ENCODE assay signal across 15 mouse cellular contexts in genomic region chr17:81737779-81738178, GRCm38 (mm10). TPM values are rescaled to one million over a fixed set of nuclear protein-coding genes. Genes with fewer than 3 reads are reported as not detected.
DNase-seq lines count a peak whose midpoint lies in the region; ATAC-seq and TF ChIP-seq lines count a peak whose summit lies in the region.
"Had no signal": no experiment of that assay in that cellular context is flagged by ENCODE, and none has a peak within 500 bp of the region (broad histone marks: within the 10 kb centered on the region; RNA-seq: fewer than 3 reads in every experiment).

No protein-coding gene starts in this region.

- no peaks in the 10 kb centered on the region; the same call in none of the 2 replicates for H3K4me1 ChIP-seq in heart, adult 2 months (ENCODE audit: control insufficient read depth, insufficient read depth, low read length)
- 0 out of 2 replicates have a peak, but pooled peaks cover 12% of the 10 kb centered on the region for H3K4me1 ChIP-seq in heart, postnatal 0 days (ENCODE audit: control insufficient read depth, insufficient read depth)
- H3K4me1 ChIP-seq in stomach, embryonic 16.5 days (ENCODE audit: control insufficient read depth, insufficient read depth, low read length): no peaks in the 10 kb centered on the region
- H3K4me1 ChIP-seq: hindbrain, embryonic 10.5 days; kidney, embryonic 15.5 days; liver, embryonic 12.5 days; lung, embryonic 15.5 days; neural tube, embryonic 15.5 days had no signal

- no peak for ATAC-seq in heart, postnatal 0 days (ENCODE audit: insufficient read depth, low read depth)
- no peak for ATAC-seq in stomach, embryonic 16.5 days (ENCODE audit: insufficient read depth, low FRiP score)
- ATAC-seq: liver, embryonic 12.5 days had no signal

- no peak for DNase-seq in heart, adult 2 months
- no peak for DNase-seq in heart, postnatal 36 days
- DNase-seq in layer of hippocampus, adult 2 months (ENCODE audit: low spot score in 2 of 2): no peak
- DNase-seq in layer of hippocampus, postnatal 25 days (ENCODE audit: extremely low spot score in 1 of 2, low spot score in 1 of 2): no peak
- peak; percentile 22 for DNase-seq in heart, postnatal 0 days (ENCODE audit: low spot score)
- no peak for DNase-seq in left cerebral cortex, postnatal 4 days
- DNase-seq: adrenal gland, postnatal 36 days; midbrain, embryonic 14.5 days had no signal

- peak overlapping the region; percentile 67 for H3K9ac ChIP-seq in heart, adult 2 months (ENCODE audit: low read depth, low read length)
- peak overlapping the region; percentile 96 for H3K9ac ChIP-seq in heart, postnatal 0 days (replicated peaks; ENCODE audit: low read depth, low read length)
- no peak overlapping the region for H3K9ac ChIP-seq in stomach, embryonic 16.5 days (ENCODE audit: low read length)
- H3K9ac ChIP-seq: kidney, embryonic 15.5 days; liver, embryonic 12.5 days; lung, embryonic 15.5 days; neural tube, embryonic 15.5 days had no signal

- H3K27ac ChIP-seq in heart, adult 2 months: peak overlapping the region; percentile 83
- H3K27ac ChIP-seq in layer of hippocampus, adult 2 months: peak overlapping the region; percentile 73
- peak overlapping the region; percentile 100 for H3K27ac ChIP-seq in heart, postnatal 0 days (ENCODE audit: low read depth)
- no peak overlapping the region for H3K27ac ChIP-seq in stomach, embryonic 16.5 days (ENCODE audit: low read length)
- H3K27ac ChIP-seq: hindbrain, embryonic 10.5 days; kidney, embryonic 15.5 days; liver, embryonic 12.5 days; lung, embryonic 15.5 days; neural tube, embryonic 15.5 days had no signal

- peak overlapping the region; percentile 63 for H3K4me2 ChIP-seq in heart, postnatal 0 days (ENCODE audit: low read depth, low read length)
- H3K4me2 ChIP-seq in stomach, embryonic 16.5 days (ENCODE audit: low read depth, low read length): no peak overlapping the region
- H3K4me2 ChIP-seq: kidney, embryonic 15.5 days; liver, embryonic 12.5 days; lung, embryonic 15.5 days; neural tube, embryonic 15.5 days had no signal

- intact Hi-C loops in heart, adult 2 months (cut with DNase I): loop anchor here (2.0 kb wide), 1 partner anchor 67 kb away; no protein-coding TSS in a partner anchor
- intact Hi-C loops in heart, postnatal 36 days (cut with DNase I): loop anchor here (5.0 kb wide), 1 partner anchor 40 kb away; no protein-coding TSS in a partner anchor
- intact Hi-C loops in left cerebral cortex, postnatal 4 days (cut with DNase I): no loop called here

- no peaks in the 10 kb centered on the region for H3K9me3 ChIP-seq in heart, postnatal 0 days (replicated peaks; ENCODE audit: control insufficient read depth, low read length)
- H3K9me3 ChIP-seq in stomach, embryonic 16.5 days (replicated peaks; ENCODE audit: control insufficient read depth, low read length): no peaks in the 10 kb centered on the region
- H3K9me3 ChIP-seq: hindbrain, embryonic 10.5 days; kidney, embryonic 15.5 days; liver, embryonic 12.5 days; lung, embryonic 15.5 days; neural tube, embryonic 15.5 days had no signal

- TF ChIP-seq CTCF in heart, adult 2 months (IDR thresholded peaks at IDR 0.05): no peak
- no peak for TF ChIP-seq CTCF in layer of hippocampus, adult 2 months (conservative IDR thresholded peaks at IDR 0.05)
- no peak for TF ChIP-seq CTCF in heart, postnatal 0 days (IDR thresholded peaks at IDR 0.05; ENCODE audit: low read depth)

- WGBS in heart, adult 2 months: 10% methylated on average over 2 of the region's 2 CpGs
- WGBS in heart, postnatal 0 days: 9% methylated on average over 2 of the region's 2 CpGs
- 76% methylated on average over 2 of the region's 2 CpGs for WGBS in stomach, embryonic 16.5 days

- H3K4me3 ChIP-seq in heart, adult 2 months: peak overlapping the region; percentile 32
- H3K4me3 ChIP-seq in layer of hippocampus, adult 2 months: peak overlapping the region; percentile 47
- H3K4me3 ChIP-seq in heart, postnatal 0 days (ENCODE audit: low read depth, low read length): peak overlapping the region; percentile 70
- peak overlapping the region; percentile 7 for H3K4me3 ChIP-seq in stomach, embryonic 16.5 days (replicated peaks; ENCODE audit: low read length)
- H3K4me3 ChIP-seq: hindbrain, embryonic 10.5 days; kidney, embryonic 15.5 days; liver, embryonic 12.5 days; lung, embryonic 15.5 days; myocyte; neural tube, embryonic 15.5 days had no signal

- no peak for TF ChIP-seq EP300 in heart, adult 2 months (IDR thresholded peaks at IDR 0.05; ENCODE audit: insufficient read depth, low read depth, low read length)
- TF ChIP-seq EP300 in heart, postnatal 0 days (IDR thresholded peaks at IDR 0.05; ENCODE audit: low read depth): no peak

- no peak for TF ChIP-seq POLR2A in heart, adult 2 months (IDR thresholded peaks at IDR 0.05; ENCODE audit: insufficient read depth, low read depth, low read length)

- H3K27me3 ChIP-seq in heart, adult 2 months (ENCODE audit: control insufficient read depth, insufficient read depth, low read length): no peaks in the 10 kb centered on the region
- no peaks in the 10 kb centered on the region for H3K27me3 ChIP-seq in heart, postnatal 0 days (ENCODE audit: control insufficient read depth, insufficient read depth, low read length)
- H3K27me3 ChIP-seq in stomach, embryonic 16.5 days (ENCODE audit: control insufficient read depth, insufficient read depth, low read length): no peaks in the 10 kb centered on the region
- H3K27me3 ChIP-seq: kidney, embryonic 15.5 days; liver, embryonic 12.5 days; lung, embryonic 15.5 days; neural tube, embryonic 15.5 days had no signal

- peaks cover 7% of the 10 kb centered on the region for H3K36me3 ChIP-seq in heart, adult 2 months (ENCODE audit: control insufficient read depth, insufficient read depth, low read length)
- H3K36me3 ChIP-seq in heart, postnatal 0 days (replicated peaks; ENCODE audit: control insufficient read depth, insufficient read depth, low read length): 0 out of 2 replicates have a peak, but pooled peaks cover 8% of the 10 kb centered on the region
- no peaks in the 10 kb centered on the region for H3K36me3 ChIP-seq in stomach, embryonic 16.5 days (ENCODE audit: control insufficient read depth, insufficient read depth, low read length)
- H3K36me3 ChIP-seq: hindbrain, embryonic 10.5 days; kidney, embryonic 15.5 days; liver, embryonic 12.5 days; lung, embryonic 15.5 days; neural tube, embryonic 15.5 days had no signal

- H3K79me2 ChIP-seq in heart, adult 2 months (replicated peaks; ENCODE audit: control insufficient read depth, insufficient read depth, low read length): no peaks in the 10 kb centered on the region

RNA-seq across cellular contexts. Expression of gene Slc8a1, which starts 0.4 kb away (rescaled TPM):
- 100 to 1,000 TPM; 426 to 460 TPM for total RNA-seq in heart, adult 2 months (2021)
- 49.9 and 111 TPM in 2 replicates for polyA plus RNA-seq in heart, adult 2 months (2012; rRNA removed)
- total RNA-seq in heart, postnatal 36 days (2021): 100 to 1,000 TPM; 392 to 411 TPM
- total RNA-seq in layer of hippocampus, adult 2 months (2021): 100 to 1,000 TPM; 291 TPM
- 100 to 1,000 TPM; 261 to 289 TPM for total RNA-seq in layer of hippocampus, postnatal 25 days (2021)
- total RNA-seq in heart, postnatal 0 days (2014; rRNA removed; ENCODE audit: low replicate concordance): 875 and 912 TPM in 2 replicates
- polyA plus RNA-seq in heart, postnatal 0 days (2015; fragmentation: Nextera tagmentation; extraction: Ambion mirVana): 59.9 and 71.6 TPM in 2 replicates
- 5.5 and 6.6 TPM in 2 replicates for polyA plus RNA-seq in stomach, embryonic 16.5 days (2015; fragmentation: Nextera tagmentation; extraction: Ambion mirVana)
- total RNA-seq in left cerebral cortex, postnatal 4 days (2021): 100 to 1,000 TPM; 319 TPM

Comparison
In these comparisons a context has a peak if more than half of its experiments do, and no peak if none do; other contexts are left out.
1. H3K4me3 ChIP-seq: peak in every context shown above with its lines; median percentile 70 in heart, postnatal 0 days; 47 in layer of hippocampus, adult 2 months; 32 in heart, adult 2 months; 7 in stomach, embryonic 16.5 days.